Mouse (Mus musculus) thymus, postnatal 36 days (tissue): ENCODE data around the gene Batf.
A peak's percentile ranks its signal among the peaks of the same experiment; 100 is the strongest.

Experiments
- DNase-seq, 2 experiments: peaks; one replicate each; pipeline ENCODE4 v3.0.0; 2022; ENCODE audit warnings: mixed read lengths in 2 of 2

Gene Batf

DNA sequence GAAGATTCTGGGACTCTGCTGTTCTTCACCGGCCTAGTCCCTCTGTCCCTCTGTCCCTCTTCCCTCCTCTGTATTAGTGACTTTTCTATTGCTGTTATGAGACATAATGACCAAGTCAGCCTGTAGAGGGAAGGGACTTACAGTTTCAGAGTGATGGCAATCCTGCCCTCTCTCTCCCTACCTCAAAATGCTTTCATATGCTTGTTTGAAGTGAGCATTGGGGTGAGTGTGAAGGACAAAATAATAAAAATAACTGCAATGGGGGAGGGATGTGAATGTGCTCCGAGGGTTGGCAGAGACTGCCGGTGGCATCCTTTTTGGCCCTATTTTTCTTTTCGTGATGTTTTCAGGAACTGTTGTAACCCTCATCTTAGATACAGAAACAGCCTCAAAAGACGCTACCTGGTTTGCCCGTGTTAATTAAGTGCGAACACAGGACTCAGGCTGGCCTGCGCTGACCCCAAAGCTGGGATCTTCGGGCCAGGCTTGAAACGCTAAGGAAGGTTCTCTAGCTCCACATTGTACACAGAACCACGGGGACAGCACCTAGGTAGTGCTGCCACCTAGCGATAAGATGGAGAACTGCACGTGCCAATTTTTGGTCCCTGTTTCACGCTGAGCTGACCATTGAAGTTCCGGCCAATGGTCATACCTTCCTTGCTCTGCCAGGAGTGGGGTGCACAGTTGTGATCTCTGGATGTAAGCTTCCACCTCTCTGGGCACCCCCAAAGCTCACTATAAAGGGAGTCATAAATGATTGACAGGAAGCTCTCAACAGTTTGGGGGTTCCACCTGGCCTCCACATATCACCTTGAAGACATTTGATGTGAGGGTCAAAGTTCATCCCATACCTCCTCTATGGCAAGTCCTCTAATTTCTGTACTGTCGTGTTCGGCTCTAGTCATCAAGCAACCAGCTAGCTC is 42.8 kb downstream of the Batf start:
- DNase-seq, result peak; percentile 45 to 53

DNA sequence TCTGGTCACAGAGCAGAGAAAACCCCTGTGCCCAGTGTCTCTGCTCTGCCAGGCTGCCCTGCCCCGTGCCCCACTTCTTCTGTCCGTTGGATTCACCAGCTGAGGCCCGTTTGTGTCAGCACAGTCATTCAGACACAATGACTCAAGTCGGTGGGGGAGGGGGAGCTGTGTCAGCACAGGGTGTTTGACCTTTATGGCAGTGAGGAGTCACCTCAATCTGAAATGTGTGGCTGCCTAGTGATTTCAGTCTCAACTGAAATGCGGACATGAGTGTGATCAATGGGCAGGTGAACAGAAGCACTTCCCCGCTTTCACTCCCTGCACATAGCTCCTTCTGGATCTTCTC is 43.4 kb downstream of the Batf start:
- peak in 1 of 2 experiments; percentile 21 for DNase-seq

- no peak for DNase-seq
Observed at GRCm38 (mm10) chr12:85736203-85736602, 49.7 kb downstream of the Batf start.

DNA sequence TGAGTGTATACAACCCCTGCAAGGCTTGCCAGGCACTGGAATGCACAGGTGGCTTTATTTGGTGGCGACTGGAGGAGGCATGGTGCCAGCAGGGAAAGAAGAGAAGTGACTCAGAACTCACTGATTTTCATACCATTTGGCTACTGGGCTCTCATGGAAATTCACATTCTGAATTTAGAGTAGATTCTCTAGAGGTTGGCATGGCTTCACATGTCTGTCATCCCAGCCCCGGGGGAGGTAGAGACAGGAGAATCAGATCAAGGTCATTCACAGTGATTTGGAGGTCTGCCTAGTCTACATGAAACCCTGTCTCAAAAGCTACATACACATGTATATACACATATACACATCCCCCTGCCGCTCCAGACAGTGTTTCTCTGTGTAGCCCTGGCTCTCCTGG is 50.5 kb downstream of the Batf start:
- DNase-seq, result no peak

DNA sequence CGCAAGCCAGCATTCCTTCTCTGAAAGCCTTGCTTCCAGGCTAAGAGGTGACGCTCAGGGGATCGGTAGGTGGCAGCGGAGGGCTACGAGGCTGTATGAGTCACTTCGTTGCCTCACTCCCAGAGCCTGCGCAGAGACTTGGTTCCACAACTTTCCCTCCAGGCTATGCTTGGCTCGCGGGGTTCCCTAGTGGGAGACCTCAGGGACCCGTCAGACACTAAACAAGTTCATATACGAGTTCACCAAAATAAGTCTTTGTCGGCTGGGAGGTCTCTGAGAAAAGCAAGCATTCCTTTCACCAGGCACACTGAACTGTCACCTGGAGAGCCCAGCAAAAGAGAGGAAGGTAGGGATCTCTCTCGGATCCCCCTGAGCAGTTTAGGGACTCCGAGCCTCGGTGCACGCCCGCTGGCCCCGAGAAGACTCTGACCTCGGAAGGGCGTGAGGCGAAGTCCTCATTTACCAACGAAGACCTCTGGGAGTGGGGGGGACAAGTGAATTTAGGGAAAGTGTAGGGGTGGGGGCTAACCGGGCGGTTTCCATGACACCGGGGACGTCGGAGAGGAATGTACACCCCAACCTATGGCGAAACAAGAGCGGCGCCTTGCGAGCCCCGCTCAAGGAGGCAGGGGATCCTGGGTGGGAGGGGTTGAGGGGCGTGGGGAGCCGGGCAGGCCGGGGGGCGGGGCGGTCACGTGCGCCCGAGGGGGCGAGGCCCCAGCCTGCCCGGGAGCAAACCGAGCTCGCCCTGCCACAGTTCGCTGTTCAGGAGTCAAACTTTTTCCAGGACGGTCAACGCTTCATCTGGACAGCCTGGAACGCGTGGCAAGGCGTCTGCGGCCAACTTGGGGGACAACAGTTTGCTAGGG is 59.6 kb downstream of the Batf start, which contains the start of gene Flvcr2:
Gene Flvcr2, plus strand, starts transcription at position 713 of the 869 bp plus-strand sequence.
- DNase-seq, result peak; percentile 66 to 73

GRCm38 (mm10) chr12:85746696-85747219 is 60.3 kb downstream of the Batf start:
- DNase-seq, result peak in 1 of 2 experiments; percentile 6

DNA sequence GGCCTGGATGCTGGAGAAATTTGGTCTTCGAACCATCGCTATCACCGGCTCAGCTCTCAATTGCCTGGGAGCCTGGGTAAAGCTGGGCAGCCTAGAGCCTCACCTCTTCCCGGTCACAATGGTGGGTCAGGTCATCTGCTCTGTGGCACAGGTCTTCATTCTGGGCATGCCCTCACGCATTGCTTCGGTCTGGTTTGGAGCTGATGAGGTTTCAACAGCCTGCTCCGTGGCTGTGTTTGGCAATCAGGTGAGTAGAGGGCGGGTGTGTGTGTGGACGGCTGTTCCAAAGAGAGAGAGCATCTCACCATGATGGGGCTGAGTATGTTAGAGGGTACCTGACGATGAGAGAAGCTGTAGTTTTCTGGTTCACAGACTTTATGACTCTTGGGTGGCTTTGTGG is 60.9 kb downstream of the Batf start:
- no peak for DNase-seq

- no peak for DNase-seq
Observed at GRCm38 (mm10) chr12:85749861-85750260, 63.4 kb downstream of the Batf start.

DNA sequence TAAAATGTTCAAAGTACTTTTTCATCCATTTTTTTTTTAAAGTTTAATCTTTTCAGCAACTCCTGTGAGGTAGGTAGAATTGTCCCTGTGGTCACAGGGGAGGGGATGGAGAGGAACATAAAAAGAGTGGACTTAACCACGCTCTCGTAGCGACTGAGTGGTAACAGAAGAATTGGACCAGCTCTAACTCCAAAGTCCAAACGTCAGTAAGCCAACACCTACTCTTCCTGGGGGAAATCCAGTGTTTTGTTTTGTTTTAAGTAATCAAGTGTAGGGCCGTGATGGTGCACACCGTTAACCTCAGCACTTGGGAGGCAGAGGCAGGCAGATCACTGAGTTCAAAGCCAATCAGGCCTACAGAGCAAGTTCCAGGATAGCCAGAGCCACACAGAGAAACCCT is 65.6 kb downstream of the Batf start:
- no peak for DNase-seq

GRCm38 (mm10) chr12:85753223-85753622 is 66.8 kb downstream of the Batf start:
- DNase-seq, result no peak

- DNase-seq, result no peak
Observed at GRCm38 (mm10) chr12:85754611-85755265, 68.3 kb downstream of the Batf start.

DNA sequence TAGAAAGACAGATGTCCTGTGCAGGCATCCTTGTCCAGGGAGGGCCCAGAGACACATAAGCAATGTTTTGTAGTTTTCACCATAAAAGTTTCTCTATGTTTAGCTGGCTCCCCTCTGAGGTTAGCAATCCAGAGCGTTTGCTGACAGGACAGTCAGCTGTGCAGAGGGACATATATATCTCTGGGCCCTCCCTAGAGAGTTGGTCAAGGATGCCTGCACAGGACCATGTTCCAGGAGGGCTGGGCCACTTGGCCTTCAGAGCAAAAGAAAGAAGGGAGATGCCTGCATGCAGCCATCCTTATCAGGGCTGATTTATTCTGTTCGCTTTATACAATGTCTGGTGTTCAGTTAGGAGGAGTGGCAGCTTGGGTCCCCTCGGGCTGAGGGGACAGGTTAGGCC is 70.0 kb downstream of the Batf start:
- DNase-seq, result no peak

GRCm38 (mm10) chr12:85757074-85757473 is 70.6 kb downstream of the Batf start:
- no peak for DNase-seq
